Mouse (Mus musculus): Measurements from ENCODE around the gene Ankrd6. TPM values are rescaled to one million over a fixed set of nuclear protein-coding genes. Genes with fewer than 3 reads are reported as not detected.
A peak's percentile ranks its signal among the peaks of the same experiment; 100 is the strongest.

Gene Ankrd6
- 11.2 and 12.0 TPM in 2 replicates for polyA plus RNA-seq (2015; fragmentation: Nextera tagmentation; extraction: Ambion mirVana)

GRCm38 (mm10) chr4:32950356-32951034 is at the start of gene Ankrd6:
Gene Ankrd6, minus strand, starts transcription at chr4:32950841.
- peak; percentile 90 for ATAC-seq (ENCODE audit: insufficient number of reproducible peaks, low FRiP score, low TSS enrichment, low read depth)
- WGBS: under 1% methylated on average over 61 of the region's 66 CpGs

DNA sequence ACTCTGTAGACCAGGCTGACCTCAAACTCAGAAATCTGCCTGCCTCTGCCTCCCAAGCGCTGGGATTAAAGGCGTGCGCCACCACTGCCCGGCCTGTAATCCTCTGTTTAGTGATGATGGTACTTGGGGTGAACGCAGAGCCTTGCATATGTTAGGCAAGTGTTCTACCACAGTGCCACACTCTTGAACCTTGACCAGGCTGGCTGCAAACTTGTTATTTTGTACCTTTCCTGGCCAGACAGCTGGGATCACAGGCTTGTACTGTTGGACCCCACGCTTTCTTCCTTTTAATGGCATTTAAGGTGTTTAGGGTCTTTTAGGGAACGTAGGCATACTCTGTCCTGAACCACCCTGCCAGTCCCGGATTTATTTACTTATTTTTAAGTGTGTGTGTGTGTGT is 48.4 kb upstream of the Ankrd6 start:
- Histone ChIP-seq H3K4me3 (replicated peaks) (no peak overlapping the region), H3K9ac (no peak overlapping the region), H3K4me2 (replicated peaks) (no peak overlapping the region), H3K27ac (replicated peaks) (no peak overlapping the region), H3K27me3 (no peaks in the 10 kb centered on the region), H3K36me3 (no peaks in the 10 kb centered on the region), H3K4me1 (no peaks in the 10 kb centered on the region), H3K9me3 (replicated peaks) (no peaks in the 10 kb centered on the region)
- ATAC-seq (ENCODE audit: insufficient number of reproducible peaks, low FRiP score, low TSS enrichment, low read depth): no peak
- WGBS: 92% methylated on average over 8 of the region's 8 CpGs

More at GRCm38 (mm10) chr4:32950356-32951034, at the start of gene Ankrd6:
- Histone ChIP-seq H3K9ac (peak within 1 kb of the TSS; percentile 58), H3K4me1 (peaks cover 14% of the 10 kb centered on the region), H3K4me2 (replicated peaks) (peak within 1 kb of the TSS; percentile 83), H3K36me3 (no peaks in the 10 kb centered on the region), H3K9me3 (replicated peaks) (no peaks in the 10 kb centered on the region), H3K27ac (replicated peaks) (0 out of 2 replicates have a peak within 1 kb of the TSS, but pooled peaks have one; percentile 14), H3K4me3 (replicated peaks) (peak within 1 kb of the TSS; percentile 75), H3K27me3 (0 out of 2 replicates have a peak, but pooled peaks cover 3% of the 10 kb centered on the region)

DNA sequence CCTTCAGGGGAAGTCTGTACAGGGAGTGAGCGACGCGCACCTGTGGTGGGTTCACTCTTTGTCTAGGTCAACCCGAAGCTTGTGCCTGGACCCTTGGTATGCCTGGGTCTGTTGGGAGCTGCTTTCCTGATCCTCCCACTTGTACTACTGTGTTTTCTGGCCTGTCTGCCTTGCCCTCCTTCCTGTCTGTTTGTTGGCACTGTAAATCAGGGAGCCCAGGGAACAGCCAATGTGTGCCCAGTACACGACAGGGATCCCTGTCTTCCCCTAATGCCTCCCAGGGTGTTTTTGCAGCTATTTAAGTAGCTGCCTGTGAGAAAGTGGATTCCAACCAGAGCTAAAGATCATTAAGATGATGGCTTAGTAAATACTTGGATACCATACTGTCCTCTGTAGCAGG is 46.9 kb upstream of the Ankrd6 start:
- H3K4me3 ChIP-seq (replicated peaks): no peak overlapping the region
- no peaks in the 10 kb centered on the region for H3K27me3 ChIP-seq
- no peaks in the 10 kb centered on the region for H3K36me3 ChIP-seq
- H3K9ac ChIP-seq: no peak overlapping the region
- no peak for ATAC-seq (ENCODE audit: insufficient number of reproducible peaks, low FRiP score, low TSS enrichment, low read depth)
- H3K4me2 ChIP-seq (replicated peaks): no peak overlapping the region
- no peaks in the 10 kb centered on the region for H3K4me1 ChIP-seq
- H3K27ac ChIP-seq (replicated peaks): no peak overlapping the region
- WGBS: 78% methylated on average over 5 of the region's 5 CpGs
- H3K9me3 ChIP-seq (replicated peaks): no peaks in the 10 kb centered on the region

DNA sequence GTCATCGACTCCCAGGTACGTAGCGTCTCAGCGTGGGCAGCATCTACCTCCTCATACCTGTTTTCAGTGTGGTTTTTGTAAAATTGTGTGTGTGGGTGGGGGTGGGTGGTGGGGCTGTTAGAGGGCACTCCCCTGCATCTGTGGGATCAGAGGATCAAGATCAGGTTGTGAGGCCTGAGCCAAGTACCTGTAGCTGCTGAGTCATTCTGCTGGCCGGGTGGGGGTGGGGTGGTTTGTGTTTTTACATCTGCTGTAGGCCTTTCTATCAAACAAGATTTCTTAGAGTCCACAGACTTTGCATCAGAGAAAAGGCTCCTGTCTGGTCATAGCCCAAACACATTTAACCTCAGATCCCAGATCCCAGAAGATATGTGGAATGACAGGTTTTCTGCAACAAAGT is 45.4 kb upstream of the Ankrd6 start:
- Histone ChIP-seq H3K36me3 (no peaks in the 10 kb centered on the region), H3K9ac (no peak overlapping the region), H3K4me1 (no peaks in the 10 kb centered on the region), H3K4me3 (replicated peaks) (no peak overlapping the region), H3K9me3 (replicated peaks) (no peaks in the 10 kb centered on the region), H3K27ac (replicated peaks) (no peak overlapping the region), H3K4me2 (replicated peaks) (no peak overlapping the region), H3K27me3 (no peaks in the 10 kb centered on the region)
- no peak for ATAC-seq (ENCODE audit: insufficient number of reproducible peaks, low FRiP score, low TSS enrichment, low read depth)
- 91% methylated on average over 5 of the region's 5 CpGs for WGBS

DNA sequence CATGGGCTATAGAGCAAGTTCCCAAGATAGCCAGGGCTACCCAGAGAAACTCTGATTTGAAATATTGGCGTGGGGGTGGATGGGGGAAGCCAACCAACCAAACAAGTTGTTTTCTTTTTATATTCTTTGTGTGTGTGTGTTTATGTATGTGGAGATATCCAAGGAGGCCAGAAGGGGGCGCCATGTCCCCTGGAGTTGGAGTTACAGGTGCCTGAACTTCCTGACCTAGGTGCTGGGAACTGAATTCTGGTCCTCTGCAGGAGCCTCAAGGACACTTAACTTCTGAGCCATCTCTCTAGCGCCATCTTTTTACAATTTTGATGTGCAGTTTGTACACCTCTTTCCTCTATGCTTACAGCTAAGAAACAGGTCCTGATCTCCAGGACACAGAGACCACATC is 43.5 kb upstream of the Ankrd6 start:
- Histone ChIP-seq H3K27me3 (no peaks in the 10 kb centered on the region), H3K9me3 (replicated peaks) (no peaks in the 10 kb centered on the region), H3K4me1 (no peaks in the 10 kb centered on the region), H3K36me3 (no peaks in the 10 kb centered on the region), H3K4me3 (replicated peaks) (no peak overlapping the region), H3K4me2 (replicated peaks) (no peak overlapping the region), H3K27ac (replicated peaks) (no peak overlapping the region), H3K9ac (no peak overlapping the region)
- 80% methylated on average over 3 of the region's 3 CpGs for WGBS
- no peak for ATAC-seq (ENCODE audit: insufficient number of reproducible peaks, low FRiP score, low TSS enrichment, low read depth)

GRCm38 (mm10) chr4:32989346-32989745 is 38.7 kb upstream of the Ankrd6 start:
- H3K4me3 ChIP-seq (replicated peaks): no peak overlapping the region
- peaks cover 8% of the 10 kb centered on the region for H3K4me1 ChIP-seq
- 71% methylated on average over 2 of the region's 2 CpGs for WGBS
- no peaks in the 10 kb centered on the region for H3K36me3 ChIP-seq
- no peaks in the 10 kb centered on the region for H3K9me3 ChIP-seq (replicated peaks)
- no peak overlapping the region for H3K9ac ChIP-seq
- H3K4me2 ChIP-seq (replicated peaks): no peak overlapping the region
- H3K27ac ChIP-seq (replicated peaks): no peak overlapping the region
- no peak for ATAC-seq (ENCODE audit: insufficient number of reproducible peaks, low FRiP score, low TSS enrichment, low read depth)
- no peaks in the 10 kb centered on the region for H3K27me3 ChIP-seq

- 51% methylated on average over 3 of the region's 3 CpGs for WGBS
- Histone ChIP-seq H3K4me3 (replicated peaks) (no peak overlapping the region), H3K27ac (replicated peaks) (no peak overlapping the region), H3K4me2 (replicated peaks) (no peak overlapping the region), H3K4me1 (peaks cover 17% of the 10 kb centered on the region), H3K27me3 (no peaks in the 10 kb centered on the region), H3K9me3 (replicated peaks) (no peaks in the 10 kb centered on the region), H3K36me3 (no peaks in the 10 kb centered on the region), H3K9ac (no peak overlapping the region)
- ATAC-seq (ENCODE audit: insufficient number of reproducible peaks, low FRiP score, low TSS enrichment, low read depth): no peak
Measured at GRCm38 (mm10) chr4:32987006-32987405, 36.4 kb upstream of the Ankrd6 start.

- Histone ChIP-seq H3K9me3 (replicated peaks) (no peaks in the 10 kb centered on the region), H3K27me3 (no peaks in the 10 kb centered on the region), H3K4me3 (replicated peaks) (no peak overlapping the region), H3K4me2 (replicated peaks) (no peak overlapping the region), H3K36me3 (no peaks in the 10 kb centered on the region), H3K4me1 (peaks cover 17% of the 10 kb centered on the region), H3K27ac (replicated peaks) (no peak overlapping the region), H3K9ac (no peak overlapping the region)
- ATAC-seq (ENCODE audit: insufficient number of reproducible peaks, low FRiP score, low TSS enrichment, low read depth): no peak
- 24% methylated on average over 3 of the region's 3 CpGs for WGBS
Measured at GRCm38 (mm10) chr4:32985684-32986083, 35.0 kb upstream of the Ankrd6 start.

DNA sequence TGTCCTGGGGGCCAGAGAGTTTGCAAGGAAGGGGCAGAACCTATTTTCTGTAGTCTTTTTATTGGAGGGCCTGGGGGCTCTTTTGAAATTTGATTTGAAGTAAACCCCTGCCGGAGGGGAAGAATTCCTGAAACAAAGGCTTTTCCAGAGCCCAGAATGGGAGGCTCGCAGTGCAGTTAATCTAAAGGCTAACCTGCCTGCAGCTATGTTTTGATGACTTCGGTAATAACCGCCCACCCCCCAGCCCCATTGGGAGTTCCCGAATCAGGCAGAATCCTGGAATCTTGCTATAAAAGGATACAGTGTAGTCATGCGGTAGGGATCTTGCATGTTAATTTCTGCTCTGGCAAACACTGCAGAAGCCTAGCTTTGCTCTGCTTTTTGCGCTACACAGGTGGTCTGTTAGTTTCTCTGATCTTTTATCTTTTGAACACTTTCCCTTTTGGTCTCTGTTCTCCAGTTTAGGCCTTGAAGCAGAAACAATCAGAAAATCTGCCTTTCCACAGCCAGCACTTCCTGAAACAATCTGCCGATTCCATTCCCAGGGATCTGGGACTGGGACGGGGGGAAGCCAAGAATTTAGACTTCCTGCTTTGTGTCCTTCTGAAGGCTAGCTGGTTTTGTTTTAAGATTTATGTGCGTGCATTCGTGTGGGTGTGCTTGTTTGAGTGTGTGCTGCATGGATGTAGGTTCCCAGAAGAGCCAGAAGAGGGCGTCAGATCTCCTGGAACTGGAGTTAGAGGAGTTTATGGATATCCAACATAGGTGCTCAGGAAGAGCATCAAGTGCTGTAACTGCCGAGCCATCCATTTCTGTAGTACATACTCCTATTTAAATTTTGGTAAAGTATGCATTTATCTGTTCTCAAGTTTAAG is 34.4 kb upstream of the Ankrd6 start:
- no peak overlapping the region for H3K27ac ChIP-seq (replicated peaks)
- H3K4me2 ChIP-seq (replicated peaks): peak overlapping the region; percentile 100
- H3K4me3 ChIP-seq (replicated peaks): peak overlapping the region; percentile 72
- no peak overlapping the region for H3K9ac ChIP-seq
- ATAC-seq (ENCODE audit: insufficient number of reproducible peaks, low FRiP score, low TSS enrichment, low read depth): no peak
- H3K36me3 ChIP-seq: no peaks in the 10 kb centered on the region
- H3K4me1 ChIP-seq: peaks cover 17% of the 10 kb centered on the region
- 13% methylated on average over 13 of the region's 13 CpGs for WGBS
- H3K27me3 ChIP-seq: no peaks in the 10 kb centered on the region
- H3K9me3 ChIP-seq (replicated peaks): no peaks in the 10 kb centered on the region

DNA sequence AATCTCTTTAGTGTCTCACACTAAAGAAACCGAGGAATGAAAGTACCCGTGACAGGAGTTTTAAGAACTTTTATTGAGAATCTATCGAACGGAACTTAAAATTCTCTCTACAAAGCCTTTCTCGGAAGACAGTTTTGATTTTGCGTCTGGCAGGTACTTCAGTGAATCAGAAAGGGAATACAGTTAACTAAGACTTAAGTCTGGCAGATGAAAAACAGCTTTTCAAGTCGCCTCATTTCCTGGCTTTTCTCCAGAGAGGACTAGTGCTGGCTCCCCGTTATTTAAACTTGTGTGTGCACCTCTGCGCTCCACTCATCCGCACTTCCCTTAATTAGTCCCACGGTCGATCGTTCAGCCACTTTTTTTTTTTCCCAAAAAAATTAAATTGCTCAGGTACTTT is 33.6 kb upstream of the Ankrd6 start:
- Histone ChIP-seq H3K9ac (no peak overlapping the region), H3K27me3 (no peaks in the 10 kb centered on the region), H3K4me2 (replicated peaks) (peak overlapping the region; percentile 100), H3K9me3 (replicated peaks) (no peaks in the 10 kb centered on the region), H3K4me3 (replicated peaks) (peak overlapping the region; percentile 72), H3K36me3 (no peaks in the 10 kb centered on the region), H3K27ac (replicated peaks) (peak overlapping the region; percentile 72; the same call in 1 of the 2 replicates), H3K4me1 (peaks cover 17% of the 10 kb centered on the region)
- no peak for ATAC-seq (ENCODE audit: insufficient number of reproducible peaks, low FRiP score, low TSS enrichment, low read depth)
- WGBS: under 1% methylated on average over 13 of the region's 13 CpGs
